Mouse (Mus musculus) testis, adult 2 months (tissue): ENCODE measurements around the gene Ttc9b.

Experiments used
- CTCF ChIP-seq: fragments of 200-500 bp; IDR thresholded peaks from 2 replicates; pipeline ENCODE4 v1.5.1; 2012; ENCODE audit warnings: low read depth, mild to moderate bottlenecking, inconsistent platforms, low read length, moderate library complexity; ENCODE audit not compliant: control insufficient read depth, insufficient read depth, insufficient replicate concordance
- POLR2A ChIP-seq: fragments of 200-500 bp; IDR thresholded peaks from 2 replicates; pipeline ENCODE4 v1.6.1; 2012; ENCODE audit warnings: low read depth, mild to moderate bottlenecking, inconsistent platforms, low read length, moderate library complexity; ENCODE audit not compliant: control insufficient read depth

GRCm38 (mm10) chr7:27622234-27622633 lies 31.5 kb upstream of the Ttc9b start:
- no peak for TF ChIP-seq POLR2A
- TF ChIP-seq CTCF: no peak
